Mouse (Mus musculus): ENCODE results near the gene Cped1.

DNA sequence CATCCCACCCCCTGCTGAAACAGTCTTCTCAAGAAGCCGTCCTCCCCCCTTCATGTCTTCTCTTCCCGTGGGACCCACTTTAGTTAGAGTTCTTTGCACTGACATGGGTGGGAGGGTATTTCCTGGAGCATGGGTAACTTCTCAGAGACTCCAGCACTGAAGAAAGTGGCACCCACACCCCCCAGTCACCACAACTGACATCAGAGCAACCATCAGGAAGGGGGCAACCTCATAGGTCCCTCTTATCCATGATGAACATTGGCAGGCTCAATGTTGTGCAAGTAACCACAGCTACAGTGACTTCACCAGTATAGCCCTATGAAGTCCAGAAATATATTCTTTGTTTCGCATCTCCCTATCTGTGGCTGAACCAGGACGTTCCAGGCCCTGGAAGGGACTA lies 30.2 kb upstream of the Cped1 start:
- TF ChIP-seq CTCF (IDR thresholded peaks at IDR 0.05; ENCODE audit: control insufficient read depth, insufficient read depth, insufficient replicate concordance, low read depth, low read length) (no peak), POLR2A (IDR thresholded peaks at IDR 0.05; ENCODE audit: control insufficient read depth, low read depth, low read length) (no peak)
